Mouse (Mus musculus) neutrophil, adult 65 days (primary cell): Measurements from ENCODE around the gene Ropn1. TPM values are rescaled to one million over a fixed set of nuclear protein-coding genes. Genes with fewer than 3 reads are reported as not detected.

Experiments used
- total RNA-seq: library from RNA; stranded (reverse); gene quantifications from 2 replicates; pipeline ENCODE4 v1.2.4, GENCODE M21; 2023

Gene Ropn1
- not detected in 2 replicates for total RNA-seq

GRCm38 (mm10) chr16:34649621-34650020 lies at the start of gene Ropn1:
Gene Ropn1, plus strand, starts transcription at chr16:34649921.

DNA sequence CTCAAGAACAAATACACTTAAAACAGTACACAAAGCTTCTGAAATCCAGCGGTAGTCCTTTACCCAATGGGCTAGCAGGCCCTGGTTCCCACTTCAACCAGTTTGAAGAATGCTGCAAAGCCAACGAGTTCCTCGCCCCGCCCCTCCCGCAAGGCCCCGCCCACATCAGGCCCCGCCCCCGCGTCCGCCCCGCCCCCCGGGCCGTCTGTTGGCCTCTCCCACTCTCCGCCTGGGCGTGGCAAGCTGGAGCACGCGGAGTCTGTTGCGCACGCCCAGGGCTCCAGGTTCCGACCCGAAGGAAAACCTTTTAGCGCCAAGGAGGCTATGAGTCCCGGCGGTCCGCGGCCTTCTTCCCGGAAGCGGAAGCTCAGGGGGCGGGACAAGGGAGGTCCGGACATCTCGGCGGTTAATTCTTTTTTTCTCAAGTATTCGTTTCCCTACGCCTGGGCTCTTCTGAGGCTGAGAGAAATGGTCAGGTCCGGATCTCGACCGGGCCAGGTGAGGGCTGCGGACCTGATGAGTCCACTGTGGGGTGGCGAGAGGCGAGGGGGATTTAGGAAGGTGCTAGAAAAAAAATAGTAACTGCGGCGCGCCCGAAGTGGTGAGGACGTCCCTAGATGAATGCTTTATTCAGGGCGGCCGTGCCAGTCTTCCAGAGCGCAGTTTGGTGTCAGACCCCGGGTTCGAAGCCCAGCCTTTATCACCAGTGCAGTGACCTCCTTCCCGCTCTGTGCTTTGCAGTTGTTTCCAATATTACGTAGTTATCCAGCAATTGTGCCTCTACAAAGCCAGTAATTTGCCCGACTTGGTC lies 40.8 kb downstream of the Ropn1 start, which contains the start of gene Ccdc14:
Gene Ccdc14, plus strand, starts transcription at position 283 of the 811 bp plus-strand sequence.

Other genes starting within 250 kb of the Ropn1 start
- gene Kalrn, start 76.4 kb upstream of the Ropn1 start, total RNA-seq = 1.5 and 1.9 TPM in 2 replicates
- 1.8 and 2.5 TPM in 2 replicates for gene Ccdc14, start 40.7 kb downstream of the Ropn1 start, total RNA-seq
- gene Mylk, start 95.3 kb downstream of the Ropn1 start, total RNA-seq = 1.6 and 2.0 TPM in 2 replicates